Mouse (Mus musculus) testis, postnatal 10 days (tissue): ENCODE measurements around the gene Defa25.
"Not testable (repeated sequence)": the region's sequence is repeated elsewhere in the genome, so short reads cannot be mapped to it uniquely, and the experiment has no call there.

ENCODE experiments used
- DNase-seq: peaks from one replicate; pipeline ENCODE4 v3.0.0; 2021; ENCODE audit warnings: low spot score

Defa25 gene

DNA sequence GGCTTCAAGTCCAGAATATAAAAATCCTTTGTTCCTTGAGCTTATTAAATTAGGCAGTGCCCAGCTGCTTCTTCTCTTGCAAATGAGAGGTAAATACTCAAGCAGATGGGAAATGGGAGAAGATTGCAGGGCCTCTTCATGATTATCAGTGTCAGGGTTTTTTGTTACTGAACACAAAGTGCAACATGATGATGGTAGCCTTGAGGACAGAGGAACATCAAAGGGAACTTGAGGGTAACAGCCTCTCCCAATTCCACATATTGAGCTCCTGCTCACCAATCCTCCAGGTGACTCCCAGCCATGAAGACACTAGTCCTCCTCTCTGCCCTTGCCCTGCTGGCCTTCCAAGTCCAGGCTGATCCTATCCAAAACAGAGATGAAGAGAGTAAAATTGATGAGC, at the start of gene Defa25:
Gene Defa25 (plus strand): TSS at position 301 of the 400 bp plus-strand sequence.
- DNase-seq = not testable (repeated sequence)

DNA sequence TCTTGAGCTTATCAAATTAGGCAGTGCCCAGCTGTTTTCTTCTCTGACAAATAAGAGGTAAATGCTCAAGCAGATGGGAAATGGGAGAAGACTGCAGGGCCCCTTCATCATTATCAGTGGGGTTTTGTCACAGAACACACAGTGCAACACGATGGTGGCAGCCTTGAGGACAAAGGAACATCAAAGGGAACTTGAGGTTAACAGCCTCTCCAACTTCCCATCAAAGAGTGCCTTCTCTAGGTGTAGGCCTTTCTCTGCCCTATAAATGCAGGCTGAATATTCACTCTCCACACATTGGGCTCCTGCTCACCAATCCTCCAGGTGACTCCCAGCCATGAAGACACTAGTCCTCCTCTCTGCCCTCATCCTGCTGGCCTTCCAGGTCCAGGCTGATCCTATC, 29.5 kb upstream of the Defa25 start, which contains the start of gene Defa23:
Gene Defa23 (plus strand): TSS at position 301 of the 400 bp plus-strand sequence.
- DNase-seq = not testable (repeated sequence)

DNA sequence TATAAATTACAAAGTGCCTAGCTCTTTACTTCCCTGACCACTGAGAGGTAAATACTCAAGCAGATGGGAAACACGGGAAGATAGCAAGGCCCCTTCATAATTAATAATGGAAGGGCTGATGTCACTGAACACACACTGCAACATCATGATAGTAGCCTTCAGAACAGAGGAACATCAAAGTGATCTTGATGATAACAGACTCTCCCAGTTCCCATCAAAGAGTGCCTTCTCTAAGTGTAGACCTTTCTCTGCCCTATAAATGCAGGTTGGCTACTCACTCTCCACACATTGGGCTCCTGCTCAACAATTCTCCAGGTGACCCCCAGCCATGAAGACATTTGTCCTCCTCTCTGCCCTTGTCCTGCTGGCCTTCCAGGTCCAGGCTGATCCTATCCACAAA, 19.5 kb upstream of the Defa25 start, which contains the start of gene Defa35:
Gene Defa35 (plus strand): TSS at position 301 of the 400 bp plus-strand sequence.
- DNase-seq = not testable (repeated sequence)

DNA sequence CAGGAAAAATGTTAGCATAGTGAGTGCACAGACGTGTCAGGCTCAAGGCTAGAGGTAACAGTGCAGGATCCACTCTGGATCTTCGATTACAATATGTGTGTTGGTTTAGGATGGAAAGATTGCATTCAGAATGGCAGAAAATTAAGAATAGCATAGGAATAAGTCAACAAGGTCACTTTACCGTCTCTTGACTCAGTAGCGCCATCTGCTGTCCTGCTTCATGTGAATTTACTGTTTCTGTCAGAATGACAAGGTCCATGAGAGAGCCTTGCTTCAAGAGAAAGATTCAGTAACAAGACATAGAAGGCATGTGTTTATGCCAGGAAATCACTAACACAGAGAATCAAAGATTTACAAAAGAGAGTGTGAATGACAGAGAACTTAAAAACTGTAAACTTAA, 8.9 kb downstream of the Defa25 start:
- peak; percentile 35 for DNase-seq

DNA sequence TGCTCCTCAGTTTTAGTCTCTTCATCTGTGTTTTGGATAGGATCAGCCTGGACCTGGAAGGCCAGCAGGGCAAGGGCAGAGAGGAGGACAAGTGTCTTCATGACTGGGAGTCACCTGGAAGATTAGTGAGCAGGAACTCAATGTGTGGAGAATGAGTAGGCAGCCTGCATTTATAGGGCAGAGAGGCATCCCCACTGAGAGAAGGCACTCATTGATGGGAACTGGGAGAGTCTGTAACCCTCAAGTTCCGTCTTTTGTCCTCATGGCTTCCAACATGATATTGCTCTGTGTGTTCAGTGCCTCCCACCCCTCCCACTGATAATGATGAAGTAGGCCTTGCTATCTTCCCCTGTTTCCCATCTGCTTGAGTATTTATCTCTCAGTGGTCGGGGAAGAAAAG, 11.7 kb downstream of the Defa25 start, which contains the start of gene Gm14851:
Gene Gm14851 (minus strand): TSS at position 101 of the 400 bp plus-strand sequence.
- not testable (repeated sequence) for DNase-seq

DNA sequence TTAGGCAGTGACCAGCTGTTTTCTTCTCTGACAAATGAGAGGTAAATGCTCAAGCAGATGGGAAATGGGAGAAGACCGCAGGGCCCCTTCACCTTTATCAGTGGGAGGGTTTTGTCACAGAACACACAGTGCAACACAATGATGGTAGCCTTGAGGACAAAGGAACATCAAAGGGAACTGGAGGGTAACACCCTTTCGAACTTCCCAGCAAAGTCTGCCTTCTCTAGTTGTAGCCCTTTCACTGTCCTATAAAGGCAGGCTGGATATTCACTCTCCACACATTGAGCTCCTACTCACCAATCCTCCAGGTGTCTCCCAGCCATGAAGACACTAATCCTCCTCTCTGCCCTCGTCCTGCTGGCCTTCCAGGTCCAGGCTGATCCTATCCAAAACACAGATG, 50.1 kb downstream of the Defa25 start, which contains the start of gene Defa30:
Gene Defa30 (plus strand): TSS at position 301 of the 400 bp plus-strand sequence.
- DNase-seq = not testable (repeated sequence)
